Mouse (Mus musculus): ENCODE measurements around the gene Cyb561d1.

Gene Cyb561d1

DNA sequence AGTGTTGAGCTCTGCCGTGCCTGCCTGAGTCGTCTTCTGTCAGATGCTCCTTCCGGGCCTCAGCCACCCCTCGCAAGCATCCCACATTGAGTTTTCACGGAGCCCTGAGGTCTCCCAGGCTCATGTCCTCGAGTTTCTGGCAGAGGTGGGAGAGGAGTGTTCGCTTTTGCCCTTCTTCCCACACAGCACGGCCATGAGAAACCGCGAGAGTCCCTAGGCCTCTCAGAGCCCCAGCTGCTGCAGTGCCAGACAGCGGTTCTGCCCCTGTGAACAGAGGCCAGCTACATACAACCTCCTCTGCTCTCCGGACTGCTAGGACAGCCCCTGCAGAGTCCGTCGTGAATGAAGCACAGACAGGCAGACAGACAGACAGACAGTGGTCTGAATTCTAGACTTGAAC is 33.5 kb downstream of the Cyb561d1 start:
- no peak for DNase-seq (ENCODE audit: low read depth in 1 of 2, low spot score in 2 of 2)

DNA sequence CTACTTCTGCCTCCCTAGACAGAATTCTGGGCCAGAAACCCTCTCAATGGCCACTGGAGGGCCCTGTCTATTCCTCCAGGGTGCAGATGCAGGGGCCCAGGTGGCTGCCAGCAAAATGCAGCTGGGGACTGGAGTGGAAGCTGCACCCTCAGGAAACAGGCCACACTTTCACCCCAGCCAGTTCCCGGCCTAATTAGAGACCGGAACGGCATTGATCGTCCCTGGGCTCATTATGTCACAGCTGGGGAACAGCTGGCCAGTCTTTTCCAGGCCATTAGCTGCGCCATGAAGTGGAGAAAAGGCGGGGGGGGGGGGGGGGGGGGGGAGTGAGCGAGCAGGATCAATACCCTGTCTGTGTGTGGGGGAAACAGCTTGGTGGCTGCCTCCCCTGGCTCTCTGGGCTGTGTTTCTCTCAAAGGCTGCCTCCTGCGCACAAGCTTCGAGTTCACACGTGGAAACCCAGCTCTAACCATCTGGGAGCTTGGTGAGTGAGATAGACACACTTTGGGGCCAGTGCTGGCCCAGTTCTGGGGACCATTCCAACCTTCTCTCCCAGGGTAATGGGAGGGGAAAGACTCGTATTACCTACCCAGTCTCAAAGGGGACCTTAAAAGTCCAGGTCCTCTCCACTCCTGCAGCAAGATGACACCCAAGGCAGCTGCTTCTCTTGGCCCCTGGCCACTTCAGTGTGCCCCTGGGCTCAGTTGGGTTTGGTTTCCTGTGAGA is 34.4 kb downstream of the Cyb561d1 start:
- DNase-seq (ENCODE audit: low read depth in 1 of 2, low spot score in 2 of 2) = no peak

DNA sequence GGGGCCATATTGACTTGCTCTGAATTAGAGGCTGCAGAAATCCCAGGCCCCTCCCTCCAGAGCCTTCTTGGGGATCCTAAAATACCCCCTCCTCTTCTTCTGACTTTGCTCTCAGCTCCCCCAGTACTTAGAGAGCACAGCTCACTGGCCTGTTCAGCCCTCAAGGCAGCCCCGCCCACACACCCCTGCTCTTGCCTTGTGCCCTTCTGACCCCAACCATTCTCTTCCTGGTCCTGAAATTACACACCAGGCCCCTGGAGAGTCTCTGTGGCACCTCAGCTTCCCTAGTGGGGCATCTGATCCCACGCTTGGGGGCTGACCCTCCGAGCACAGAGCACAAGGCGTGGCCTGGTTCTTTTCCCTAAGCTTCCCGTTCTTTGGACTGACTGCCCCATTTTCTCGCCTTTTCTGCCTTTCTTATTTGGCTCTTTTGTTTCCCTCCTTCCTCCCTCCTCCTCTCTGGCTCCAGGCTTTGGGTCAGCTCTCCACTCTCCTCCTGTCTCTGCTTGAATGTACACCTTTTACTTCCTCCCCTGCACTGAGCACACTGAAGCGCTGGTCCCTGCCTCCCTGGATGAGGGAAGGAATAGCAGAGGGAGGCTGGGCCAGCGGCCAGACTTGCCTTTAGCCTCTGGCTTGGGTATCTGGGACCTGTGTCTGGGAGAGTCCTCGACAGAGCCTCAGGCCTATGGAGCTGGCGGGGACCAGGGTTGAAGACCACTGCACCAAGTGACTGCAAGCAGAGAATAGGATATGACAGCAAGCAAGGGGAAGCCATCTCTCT is 35.3 kb downstream of the Cyb561d1 start:
- no peak for DNase-seq (ENCODE audit: low read depth in 1 of 2, low spot score in 2 of 2)

DNA sequence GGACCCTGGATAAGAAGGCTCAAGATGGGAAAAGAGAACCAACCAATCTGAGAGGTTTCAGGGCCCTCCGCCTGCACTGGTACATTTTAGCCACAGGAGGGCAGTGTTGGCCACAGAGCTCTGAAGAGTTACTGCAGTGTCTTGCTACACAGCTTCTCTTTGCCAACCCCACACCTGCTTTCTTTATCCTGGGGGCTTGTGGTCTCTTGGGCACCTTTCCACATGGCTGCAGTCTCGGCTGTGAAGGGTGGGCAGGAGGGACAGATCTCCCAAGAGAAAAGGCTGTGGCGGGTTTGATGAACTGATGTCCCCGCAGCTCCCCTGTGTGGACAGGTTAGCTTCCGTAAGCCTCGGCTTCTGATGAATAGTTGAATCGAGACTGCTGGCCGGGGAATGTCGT is 36.2 kb downstream of the Cyb561d1 start:
- peak; percentile 39 to 65 for DNase-seq (ENCODE audit: low read depth in 1 of 2, low spot score in 2 of 2)

DNA sequence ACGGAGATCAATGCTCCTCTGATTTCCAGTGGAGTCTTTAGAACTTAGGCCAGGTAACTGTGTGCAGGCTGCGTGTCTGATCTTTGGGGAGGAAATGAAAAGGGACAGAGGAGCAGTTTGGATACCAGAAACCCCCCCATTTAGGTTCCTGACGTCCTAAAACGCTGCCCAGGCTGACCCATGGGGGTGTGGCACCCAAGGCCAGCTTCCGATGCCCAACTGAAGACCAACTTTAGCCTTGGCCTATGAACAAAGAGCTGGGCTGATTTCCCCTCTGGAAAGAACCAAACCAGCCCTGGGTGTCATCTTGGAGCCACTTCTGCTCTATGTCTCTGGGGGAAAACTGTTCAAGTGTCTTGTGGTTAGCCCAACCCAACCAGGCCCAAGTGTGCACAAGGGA is 36.9 kb downstream of the Cyb561d1 start:
- DNase-seq (ENCODE audit: low read depth in 1 of 2, low spot score in 2 of 2) = no peak

DNA sequence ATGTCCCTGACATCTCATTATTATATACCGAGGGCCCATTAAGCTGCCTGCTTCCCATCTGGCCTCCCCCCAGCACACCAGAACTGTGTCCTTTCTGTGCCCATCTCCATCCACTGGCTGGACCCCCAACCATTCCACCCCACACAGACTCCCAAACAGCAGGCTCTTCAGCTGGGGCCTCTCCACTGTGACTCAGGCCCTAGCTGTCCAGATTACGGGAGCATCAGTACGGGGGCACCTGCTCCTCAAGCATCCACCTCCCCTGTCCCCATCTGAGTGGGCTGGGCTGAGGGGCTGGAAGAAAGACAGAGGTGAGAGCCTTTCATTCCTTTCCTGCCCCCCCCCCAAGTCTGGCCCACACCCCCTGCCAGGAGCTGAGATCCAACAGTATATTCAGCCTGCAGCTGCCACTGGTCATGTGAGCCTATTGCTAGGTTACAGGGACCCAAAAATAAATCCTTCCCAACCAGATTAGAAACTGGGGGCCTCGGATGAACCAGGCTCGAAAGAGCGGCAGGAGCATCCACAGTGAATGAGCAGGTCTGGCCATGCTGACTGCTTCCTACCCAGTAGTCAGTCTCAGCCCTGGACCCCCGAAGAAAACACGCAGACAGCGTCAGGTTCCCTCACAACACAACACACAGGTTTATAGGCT is 42.5 kb downstream of the Cyb561d1 start:
- no peak for DNase-seq (ENCODE audit: low read depth in 1 of 2, low spot score in 2 of 2)

DNA sequence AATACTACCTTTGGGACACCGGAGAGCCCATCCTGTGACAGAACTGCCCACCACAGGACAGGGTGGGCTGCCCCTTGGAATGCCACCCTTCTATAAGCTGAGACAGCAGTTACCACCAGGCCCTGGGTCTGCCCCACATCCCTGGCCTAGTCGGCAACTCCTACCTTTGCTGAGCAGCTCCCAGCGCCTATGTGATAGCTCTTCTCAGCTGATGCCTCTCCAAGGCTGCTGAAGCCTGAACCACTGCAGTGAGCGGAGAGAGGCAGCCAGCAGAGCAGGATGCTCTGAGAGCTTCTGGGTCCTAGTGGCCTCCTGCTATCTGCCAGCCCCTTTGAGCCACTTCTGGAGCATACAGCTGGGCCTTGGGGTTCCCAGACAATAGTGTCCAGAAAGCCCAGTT is 46.4 kb downstream of the Cyb561d1 start, which contains the start of gene Gpr61:
TSS of gene Gpr61 (minus strand) at position 227 of the 400 bp plus-strand sequence.
- no peak for DNase-seq (ENCODE audit: low read depth in 1 of 2, low spot score in 2 of 2)

DNA sequence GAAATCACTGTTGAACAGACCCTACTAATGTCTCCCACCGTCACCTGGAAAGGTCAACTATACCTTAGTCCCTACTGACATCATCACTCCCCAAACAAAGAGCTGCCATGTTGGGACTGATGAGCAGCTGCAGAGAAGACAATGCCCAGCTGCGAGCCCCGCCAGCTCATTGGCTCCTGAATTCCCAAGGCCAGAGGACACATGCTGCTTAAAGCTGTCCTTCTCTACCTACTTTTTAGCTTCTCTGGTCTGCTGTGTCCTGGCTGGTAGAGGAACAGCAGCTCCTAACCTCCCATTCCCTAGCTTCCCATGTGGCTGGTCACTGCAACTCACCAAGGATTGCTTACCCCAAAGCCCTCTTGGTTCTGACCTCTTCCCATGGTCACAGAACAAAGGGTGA is 48.7 kb downstream of the Cyb561d1 start:
- DNase-seq (ENCODE audit: low read depth in 1 of 2, low spot score in 2 of 2) = no peak

DNA sequence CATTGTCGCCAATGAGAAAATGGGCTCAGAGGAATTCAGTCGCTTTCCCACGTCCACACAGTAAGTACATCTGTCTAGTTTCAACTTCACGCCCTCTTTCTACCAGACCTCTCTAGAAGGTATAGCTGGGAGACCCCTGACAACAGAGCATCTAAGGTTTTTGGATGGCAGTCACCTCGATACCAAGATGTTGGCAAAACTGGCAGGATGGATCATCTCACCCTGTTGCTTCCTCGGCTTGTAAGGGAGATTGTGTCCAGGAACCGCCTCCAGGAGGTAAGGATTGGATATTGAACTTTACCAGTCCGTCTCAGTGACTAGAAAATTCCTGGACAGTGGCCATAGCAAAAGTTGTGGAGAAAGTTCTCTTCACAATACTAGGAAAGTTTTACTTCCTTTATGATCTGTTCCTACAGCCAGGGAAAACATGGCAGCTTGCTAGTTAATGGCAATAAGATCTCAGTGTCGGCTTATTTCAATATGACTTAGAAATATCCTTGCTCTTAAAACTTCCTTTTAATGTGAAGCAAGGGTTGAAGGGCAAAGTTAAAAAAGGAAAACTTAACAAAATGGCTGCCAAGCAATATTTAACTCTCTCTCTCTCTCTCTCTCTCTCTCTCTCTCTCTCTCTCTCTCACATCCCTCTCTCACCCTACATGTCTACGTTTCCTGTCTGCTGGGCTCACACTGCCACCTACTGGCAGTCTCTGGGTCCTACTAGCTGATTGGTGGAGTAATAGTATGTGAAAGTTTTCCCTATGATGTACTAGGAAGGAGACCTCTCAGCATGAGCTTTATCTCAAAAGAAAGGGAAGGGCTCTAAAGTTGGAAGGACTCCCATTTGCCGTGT is 53.4 kb downstream of the Cyb561d1 start:
- DNase-seq (ENCODE audit: low read depth in 1 of 2, low spot score in 2 of 2) = peak; percentile 37 to 71

DNA sequence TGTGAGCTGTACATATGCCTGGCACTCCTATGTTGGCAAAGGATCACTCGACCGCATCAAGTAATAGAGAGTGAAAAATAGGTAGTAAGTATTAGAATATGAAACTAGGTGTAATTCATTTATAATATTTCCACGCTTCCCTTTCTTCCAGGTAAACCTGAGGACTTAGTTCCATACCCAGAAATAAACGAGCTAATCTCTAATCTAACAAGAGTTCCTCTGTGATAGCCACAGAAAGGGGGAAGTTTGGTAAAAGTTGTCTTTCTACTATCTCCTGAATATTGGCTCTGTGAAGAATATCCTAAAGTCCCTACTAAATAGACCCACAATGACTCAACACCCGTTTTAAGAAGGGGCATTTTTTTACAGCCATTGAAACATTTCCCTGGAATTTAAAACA is 54.3 kb downstream of the Cyb561d1 start:
- no peak for DNase-seq (ENCODE audit: low read depth in 1 of 2, low spot score in 2 of 2)

Measured in monocyte, adult 2 months (primary cell).